Mouse (Mus musculus): ENCODE measurements around the gene Stfa1.

DNA sequence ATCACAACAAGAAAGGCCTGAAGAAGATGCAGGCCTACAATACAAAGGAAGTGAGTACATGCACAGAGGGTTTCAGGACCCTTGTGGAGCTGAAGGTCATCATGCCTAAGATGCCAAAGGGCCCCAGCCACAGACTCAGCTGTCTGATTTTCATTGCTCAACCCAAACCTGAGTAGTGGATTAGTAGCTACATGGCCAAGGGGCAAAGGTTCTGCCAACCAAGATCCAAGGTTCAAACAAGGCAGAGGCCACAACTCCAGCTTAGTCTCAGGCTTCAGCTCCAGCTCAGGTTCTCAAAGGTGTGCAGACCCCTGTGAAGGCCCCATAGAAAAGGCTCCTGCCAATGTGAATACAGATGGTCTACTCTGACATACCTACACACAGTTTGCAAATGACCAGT is 42.5 kb downstream of the Stfa1 start:
- TF ChIP-seq TAL1 (IDR thresholded peaks at IDR 0.05; ENCODE audit: low read length) (no peak), GATA1 (IDR thresholded peaks at IDR 0.05; ENCODE audit: low read length) (no peak)
